Mouse (Mus musculus) embryonic fibroblast, embryonic 13.5 days (primary cell): ENCODE results near the gene Gm1604a. TPM values are rescaled to one million over a fixed set of nuclear protein-coding genes. Genes with fewer than 3 reads are reported as not detected.
"Not testable (repeated sequence)": the region's sequence is repeated elsewhere in the genome, so short reads cannot be mapped to it uniquely, and the experiment has no call there.

Source experiments
- H3K27ac ChIP-seq: 2 replicates; pipeline ENCODE4 v1.5.1; 2012; ENCODE audit warnings: low read length, control low read depth, inconsistent platforms; ENCODE audit not compliant: insufficient read depth
- H3K4me1 ChIP-seq: 2 replicates; pipeline ENCODE4 v1.6.1; 2011; ENCODE audit warnings: low read length; ENCODE audit not compliant: control insufficient read depth, insufficient read depth
- H3K4me3 ChIP-seq: 2 replicates; pipeline ENCODE4 v1.5.1; 2011; ENCODE audit warnings: mild to moderate bottlenecking, control low read depth, low read length; ENCODE audit not compliant: insufficient read depth
- CTCF ChIP-seq: IDR thresholded peaks from 2 replicates; pipeline ENCODE4 v1.5.1; 2011; ENCODE audit warnings: mild to moderate bottlenecking, control low read depth, low read length, moderate library complexity, borderline replicate concordance; ENCODE audit not compliant: insufficient read depth
- polyA plus RNA-seq: library from polyadenylated mRNA; stranded (reverse); fragments of >200 nt; gene quantifications from 2 replicates; pipeline ENCODE4 v1.2.4, GENCODE M21; 2011; ENCODE audit warnings: low read depth; ENCODE audit not compliant: missing spikeins, insufficient read length

Gm1604a gene
- polyA plus RNA-seq, 1 experiment, result not detected

- not testable (repeated sequence) for H3K4me3 ChIP-seq, H3K4me1 ChIP-seq, H3K27ac ChIP-seq
These were observed 487 bp downstream of the Gm1604a start for GRCm38 (mm10) chr17:7025764-7026346.

GRCm38 (mm10) chr17:7030204-7030603 is 4.8 kb downstream of the Gm1604a start:
- H3K4me3 ChIP-seq, H3K27ac ChIP-seq, H3K4me1 ChIP-seq: not testable (repeated sequence)

- H3K27ac ChIP-seq, H3K4me1 ChIP-seq, H3K4me3 ChIP-seq: not testable (repeated sequence)
These were observed 5.3 kb downstream of the Gm1604a start for GRCm38 (mm10) chr17:7030622-7031174.

- not testable (repeated sequence) for H3K4me1 ChIP-seq, H3K27ac ChIP-seq, H3K4me3 ChIP-seq
These were observed 8.1 kb downstream of the Gm1604a start for GRCm38 (mm10) chr17:7033192-7034166.

DNA sequence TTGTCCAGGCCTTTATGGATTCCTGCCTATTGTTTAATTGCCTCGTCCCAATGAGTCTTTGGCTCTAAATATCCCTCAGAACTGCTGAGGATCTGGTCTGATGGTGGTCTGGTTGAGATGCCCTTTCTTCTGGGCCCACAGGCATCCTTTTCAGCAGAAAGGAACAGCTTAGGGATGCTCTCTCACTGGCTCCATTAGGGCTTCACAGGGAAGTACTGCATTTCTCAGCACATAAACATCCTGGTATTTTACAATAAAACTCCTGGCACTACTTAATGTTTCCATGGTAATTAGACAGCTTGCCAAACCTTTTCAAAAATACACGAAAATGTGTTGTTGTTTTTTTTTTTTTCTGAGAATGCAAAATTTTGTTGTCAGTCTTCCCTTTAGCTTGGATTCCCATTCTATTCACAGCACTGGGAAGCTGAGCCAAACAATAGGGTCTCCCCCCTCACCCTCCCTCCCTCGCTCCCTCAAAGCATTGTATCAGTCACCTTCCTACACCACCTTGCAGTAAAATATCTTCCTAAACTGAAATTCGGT is 43.7 kb downstream of the Gm1604a start:
- H3K4me3 ChIP-seq, H3K27ac ChIP-seq, H3K4me1 ChIP-seq: not testable (repeated sequence)

DNA sequence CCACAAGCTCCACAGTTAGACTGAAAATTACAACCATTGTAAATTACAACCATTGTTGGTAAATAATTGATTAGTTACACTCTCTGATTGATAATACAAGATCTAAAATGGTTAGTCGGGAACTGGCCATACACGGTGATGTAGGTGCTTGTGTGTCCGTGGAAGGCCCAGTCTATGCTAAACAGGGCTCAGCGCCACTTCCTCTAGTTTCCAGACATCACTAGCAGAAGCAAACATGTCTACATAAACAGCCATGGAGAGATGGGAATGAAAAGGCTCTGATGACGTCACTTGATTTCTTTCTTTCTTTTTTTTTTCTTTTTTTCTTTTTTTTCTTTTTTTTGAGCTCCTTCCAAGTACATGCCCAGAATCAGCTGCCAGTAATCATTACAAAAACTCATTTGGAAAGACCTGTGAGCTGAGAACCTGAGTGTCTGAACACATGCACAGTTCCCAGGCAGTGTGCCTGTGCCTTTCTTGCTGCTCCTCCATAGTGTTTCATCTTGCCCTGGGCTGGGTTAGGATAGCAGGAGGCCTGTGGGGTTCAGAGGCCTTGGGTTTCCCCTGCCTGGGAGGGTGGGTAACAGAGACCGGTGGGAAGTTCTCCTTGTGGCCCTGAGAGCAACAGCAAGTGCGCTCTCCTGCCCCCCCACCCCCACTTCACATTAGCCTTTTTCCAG is 44.3 kb downstream of the Gm1604a start:
- not testable (repeated sequence) for H3K4me3 ChIP-seq, H3K27ac ChIP-seq, H3K4me1 ChIP-seq

- peak; percentile 31; the same call in 1 of the 2 replicates for TF ChIP-seq CTCF
- H3K27ac ChIP-seq, H3K4me3 ChIP-seq, H3K4me1 ChIP-seq: not testable (repeated sequence)
These were observed 49.1 kb downstream of the Gm1604a start for GRCm38 (mm10) chr17:7074494-7074893.

DNA sequence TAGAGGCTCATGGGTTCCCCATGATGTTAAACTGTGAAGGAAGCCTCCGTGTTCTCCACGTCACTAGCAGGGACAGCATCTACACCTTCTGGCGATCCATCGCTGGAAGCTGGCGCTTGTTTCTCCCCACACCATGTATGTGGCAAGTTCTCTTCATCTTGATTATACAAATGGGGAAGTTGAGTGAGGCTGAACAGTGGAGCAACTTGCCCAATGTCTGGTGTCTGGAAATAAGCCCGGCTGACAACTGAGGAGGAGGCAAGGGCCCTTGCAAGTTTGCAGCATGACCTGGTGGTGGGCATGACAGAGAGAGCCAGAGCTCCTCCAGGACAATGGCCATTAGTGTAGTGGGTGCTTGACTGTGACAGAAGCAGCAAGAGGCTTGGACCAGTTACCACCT is 50.2 kb downstream of the Gm1604a start:
- not testable (repeated sequence) for H3K27ac ChIP-seq, H3K4me3 ChIP-seq, H3K4me1 ChIP-seq

- not testable (repeated sequence) for H3K27ac ChIP-seq, H3K4me1 ChIP-seq, H3K4me3 ChIP-seq
These were observed 54.2 kb downstream of the Gm1604a start for GRCm38 (mm10) chr17:7079558-7079957.

GRCm38 (mm10) chr17:7084523-7084922 is 59.2 kb downstream of the Gm1604a start:
- not testable (repeated sequence) for H3K4me3 ChIP-seq, H3K27ac ChIP-seq, H3K4me1 ChIP-seq

GRCm38 (mm10) chr17:7085469-7086168 is 60.3 kb downstream of the Gm1604a start:
- not testable (repeated sequence) for H3K27ac ChIP-seq, H3K4me3 ChIP-seq, H3K4me1 ChIP-seq

DNA sequence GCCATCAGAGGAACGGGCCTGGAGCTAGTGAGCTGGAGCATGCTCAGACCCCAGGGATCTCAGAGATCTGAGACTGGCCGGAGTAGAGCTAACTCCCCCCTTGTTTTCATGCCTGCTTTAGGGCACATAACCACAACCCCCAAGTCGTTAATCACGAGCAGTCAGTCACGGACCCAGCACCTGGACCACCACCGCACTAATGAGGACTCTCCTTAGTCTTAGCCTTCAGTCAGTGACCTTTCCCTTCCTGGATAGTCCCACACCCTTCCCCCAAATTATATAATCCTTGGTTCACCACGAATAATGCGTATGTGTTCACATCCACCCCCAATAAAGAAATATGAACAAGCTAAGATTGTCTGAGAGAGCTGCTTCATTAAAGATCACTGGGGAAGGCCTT is 61.5 kb downstream of the Gm1604a start:
- not testable (repeated sequence) for H3K27ac ChIP-seq, H3K4me1 ChIP-seq, H3K4me3 ChIP-seq

GRCm38 (mm10) chr17:7097835-7098519 is 72.6 kb downstream of the Gm1604a start:
- not testable (repeated sequence) for H3K4me3 ChIP-seq, H3K27ac ChIP-seq, H3K4me1 ChIP-seq

DNA sequence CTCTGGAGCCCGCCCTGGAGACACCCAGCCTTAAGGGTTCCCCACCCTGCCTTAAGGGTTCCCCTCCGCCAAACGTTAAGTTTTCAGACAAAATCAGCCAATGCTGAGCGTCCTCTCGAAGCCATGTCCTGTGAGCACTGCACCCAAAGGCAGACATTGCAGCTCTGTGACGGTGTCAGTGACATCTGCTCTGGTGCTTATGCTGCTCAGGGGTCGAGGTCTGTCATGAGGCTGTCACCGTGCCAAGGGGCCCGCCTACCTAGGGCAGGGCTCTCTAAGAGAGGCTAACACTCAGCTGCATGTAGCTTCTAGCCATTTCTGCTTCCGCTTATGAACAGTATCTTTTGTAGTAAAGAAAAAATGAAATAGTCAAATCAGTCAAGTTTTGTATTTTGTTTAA is 73.7 kb downstream of the Gm1604a start:
- not testable (repeated sequence) for H3K27ac ChIP-seq, H3K4me1 ChIP-seq, H3K4me3 ChIP-seq
